Mouse (Mus musculus): ENCODE measurements at regions not wholly inside any gene's neighbourhood (a gene's known extent, or its start where the extent isn't known, plus 50 kb on each side); places are given as distances from the start of the nearest gene placed in this dataset.

DNA sequence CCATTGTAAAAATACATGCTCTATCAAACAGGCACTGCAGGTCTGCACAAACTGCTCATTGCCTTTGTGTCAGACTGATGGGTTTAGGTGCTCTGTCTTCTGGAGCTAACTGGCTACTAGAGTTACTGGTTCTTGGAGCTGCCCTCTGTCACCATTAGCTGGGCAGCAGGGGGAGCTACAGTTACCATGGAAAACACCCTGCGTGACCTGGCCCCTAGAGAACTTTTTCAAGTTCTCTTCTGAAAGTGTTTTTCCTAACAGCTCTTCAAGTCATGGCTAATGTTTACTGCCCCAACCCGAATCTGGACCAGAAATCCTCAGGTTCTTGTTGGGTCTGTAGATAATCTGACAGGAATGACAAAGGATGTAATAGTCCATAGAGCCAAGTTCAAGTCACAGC, 605.9 kb downstream of the Lmo4 start:
- Histone ChIP-seq H3K27ac (ENCODE audit: insufficient read depth, low read depth, low read length, poor library complexity, severe bottlenecking) (no peak overlapping the region), H3K4me1 (ENCODE audit: control insufficient read depth in 2 of 2, insufficient read depth in 2 of 2, low read length in 2 of 2, poor library complexity in 1 of 2) (no peaks in the 10 kb centered on the region), H3K4me3 (ENCODE audit: insufficient read depth in 1 of 2, low read depth in 1 of 2, low read length in 2 of 2, poor library complexity in 1 of 2, severe bottlenecking in 1 of 2) (no peak overlapping the region), H3K9ac (ENCODE audit: insufficient read depth, low read depth, low read length, poor library complexity, severe bottlenecking) (no peak overlapping the region), H3K9me3 (ENCODE audit: control insufficient read depth, insufficient read depth, low read depth, low read length) (no peaks in the 10 kb centered on the region), H3K36me3 (ENCODE audit: control insufficient read depth, insufficient read depth, low read length, poor library complexity, severe bottlenecking) (no peaks in the 10 kb centered on the region)
- DNase-seq (ENCODE audit: low read depth, low spot score): peak; percentile 1
- TF ChIP-seq ZNF384 (IDR thresholded peaks at IDR 0.05; ENCODE audit: low read depth, low read length) (no peak), ZC3H11A (IDR thresholded peaks at IDR 0.05; ENCODE audit: borderline replicate concordance, low read depth, low read length) (no peak), MAFK (IDR thresholded peaks at IDR 0.05; ENCODE audit: insufficient read depth, low read depth, low read length) (no peak), CHD2 (IDR thresholded peaks at IDR 0.05; ENCODE audit: low read depth, low read length) (no peak), HCFC1 (IDR thresholded peaks at IDR 0.05; ENCODE audit: borderline replicate concordance, insufficient read depth, low read length) (no peak)
- in situ Hi-C loops (cut with MboI; ENCODE audit: low sequenced_read_pairs in 2 of 2, unreplicated experiment in 2 of 2): no loop called here

DNA sequence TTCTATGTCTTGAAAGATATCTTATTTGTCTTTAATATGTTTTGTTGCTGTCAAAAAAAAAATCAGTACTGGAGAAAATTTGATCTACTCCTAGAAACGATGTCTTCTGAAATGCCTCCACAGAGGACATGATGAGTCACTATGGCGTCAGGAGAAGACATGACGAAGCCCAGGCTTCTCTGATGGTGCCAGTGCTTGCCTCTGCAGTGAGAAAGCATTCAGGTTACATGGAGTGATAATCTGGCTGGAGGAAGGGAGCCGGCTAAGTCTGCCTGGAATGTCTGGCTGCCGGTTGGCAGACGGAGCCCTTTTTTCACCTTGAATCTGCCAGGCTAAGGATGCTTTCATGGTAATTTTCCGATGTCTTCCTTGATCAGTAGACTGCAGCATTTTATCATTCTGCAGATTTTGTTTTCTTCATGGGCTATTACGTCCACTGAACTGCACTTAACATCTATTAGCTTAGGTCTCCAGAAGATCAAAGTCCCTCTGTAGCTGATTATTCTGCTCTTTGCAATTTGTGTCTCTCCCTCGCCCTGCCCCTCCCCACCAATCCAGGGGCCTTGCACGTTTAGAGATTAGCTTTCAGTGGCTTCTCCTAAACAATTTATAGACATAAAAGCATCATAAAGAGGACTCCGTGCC, 607.9 kb downstream of the Lmo4 start:
- in situ Hi-C loops (cut with MboI; ENCODE audit: low sequenced_read_pairs in 2 of 2, unreplicated experiment in 2 of 2): no loop called here
- DNase-seq (ENCODE audit: low read depth, low spot score): no peak
- no peaks in the 10 kb centered on the region for H3K36me3 ChIP-seq (ENCODE audit: control insufficient read depth, insufficient read depth, low read length, poor library complexity, severe bottlenecking)
- no peak overlapping the region for H3K4me3 ChIP-seq (ENCODE audit: insufficient read depth in 1 of 2, low read depth in 1 of 2, low read length in 2 of 2, poor library complexity in 1 of 2, severe bottlenecking in 1 of 2)
- no peak overlapping the region for H3K9ac ChIP-seq (ENCODE audit: insufficient read depth, low read depth, low read length, poor library complexity, severe bottlenecking)
- H3K4me1 ChIP-seq (ENCODE audit: control insufficient read depth in 2 of 2, insufficient read depth in 2 of 2, low read length in 2 of 2, poor library complexity in 1 of 2): no peaks in the 10 kb centered on the region
- TF ChIP-seq ZNF384 (IDR thresholded peaks at IDR 0.05; ENCODE audit: low read depth, low read length): no peak
- TF ChIP-seq CHD2 (IDR thresholded peaks at IDR 0.05; ENCODE audit: low read depth, low read length): no peak
- no peak for TF ChIP-seq HCFC1 (IDR thresholded peaks at IDR 0.05; ENCODE audit: borderline replicate concordance, insufficient read depth, low read length)
- TF ChIP-seq ZC3H11A (IDR thresholded peaks at IDR 0.05; ENCODE audit: borderline replicate concordance, low read depth, low read length): no peak
- no peak for TF ChIP-seq MAFK (IDR thresholded peaks at IDR 0.05; ENCODE audit: insufficient read depth, low read depth, low read length)
- no peaks in the 10 kb centered on the region for H3K9me3 ChIP-seq (ENCODE audit: control insufficient read depth, insufficient read depth, low read depth, low read length)
- H3K27ac ChIP-seq (ENCODE audit: insufficient read depth, low read depth, low read length, poor library complexity, severe bottlenecking): no peak overlapping the region

GRCm38 (mm10) chr3:143596011-143596683, 608.9 kb downstream of the Lmo4 start:
- H3K36me3 ChIP-seq (ENCODE audit: control insufficient read depth, insufficient read depth, low read length, poor library complexity, severe bottlenecking): no peaks in the 10 kb centered on the region
- no peak overlapping the region for H3K27ac ChIP-seq (ENCODE audit: insufficient read depth, low read depth, low read length, poor library complexity, severe bottlenecking)
- no peak overlapping the region for H3K9ac ChIP-seq (ENCODE audit: insufficient read depth, low read depth, low read length, poor library complexity, severe bottlenecking)
- no peak for DNase-seq (ENCODE audit: low read depth, low spot score)
- H3K4me1 ChIP-seq (ENCODE audit: control insufficient read depth in 2 of 2, insufficient read depth in 2 of 2, low read length in 2 of 2, poor library complexity in 1 of 2): no peaks in the 10 kb centered on the region
- no peaks in the 10 kb centered on the region for H3K9me3 ChIP-seq (ENCODE audit: control insufficient read depth, insufficient read depth, low read depth, low read length)
- in situ Hi-C loops (cut with MboI; ENCODE audit: low sequenced_read_pairs in 2 of 2, unreplicated experiment in 2 of 2): no loop called here
- TF ChIP-seq ZC3H11A (IDR thresholded peaks at IDR 0.05; ENCODE audit: borderline replicate concordance, low read depth, low read length) (no peak), ZNF384 (IDR thresholded peaks at IDR 0.05; ENCODE audit: low read depth, low read length) (no peak)
- no peak overlapping the region for H3K4me3 ChIP-seq (ENCODE audit: insufficient read depth in 1 of 2, low read depth in 1 of 2, low read length in 2 of 2, poor library complexity in 1 of 2, severe bottlenecking in 1 of 2)

DNA sequence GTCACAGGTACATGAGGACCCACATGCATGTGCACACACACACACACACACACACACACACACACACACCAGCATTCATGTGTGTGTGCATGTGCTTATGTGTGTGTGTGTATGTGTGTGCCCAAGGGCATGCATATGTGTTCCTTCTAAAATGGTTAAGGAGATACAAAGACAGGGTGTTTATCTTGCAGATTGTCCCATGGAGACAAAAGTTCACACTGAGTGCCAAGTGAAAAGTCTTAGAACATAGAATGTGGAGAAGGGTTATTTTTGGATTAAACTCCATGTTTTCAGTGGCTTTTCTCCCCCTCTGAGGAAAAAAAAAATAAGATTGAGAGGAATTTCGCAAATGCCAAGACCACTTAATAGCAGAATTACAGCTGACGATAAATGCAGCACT, 609.9 kb downstream of the Lmo4 start:
- no peak for DNase-seq (ENCODE audit: low read depth, low spot score)
- in situ Hi-C loops (cut with MboI; ENCODE audit: low sequenced_read_pairs in 2 of 2, unreplicated experiment in 2 of 2): no loop called here
- Histone ChIP-seq H3K4me3 (ENCODE audit: insufficient read depth in 1 of 2, low read depth in 1 of 2, low read length in 2 of 2, poor library complexity in 1 of 2, severe bottlenecking in 1 of 2) (no peak overlapping the region), H3K27ac (ENCODE audit: insufficient read depth, low read depth, low read length, poor library complexity, severe bottlenecking) (no peak overlapping the region), H3K4me1 (ENCODE audit: control insufficient read depth in 2 of 2, insufficient read depth in 2 of 2, low read length in 2 of 2, poor library complexity in 1 of 2) (no peaks in the 10 kb centered on the region), H3K9ac (ENCODE audit: insufficient read depth, low read depth, low read length, poor library complexity, severe bottlenecking) (no peak overlapping the region), H3K9me3 (ENCODE audit: control insufficient read depth, insufficient read depth, low read depth, low read length) (no peaks in the 10 kb centered on the region), H3K36me3 (ENCODE audit: control insufficient read depth, insufficient read depth, low read length, poor library complexity, severe bottlenecking) (no peaks in the 10 kb centered on the region)
- TF ChIP-seq MAFK (IDR thresholded peaks at IDR 0.05; ENCODE audit: insufficient read depth, low read depth, low read length) (no peak), CHD2 (IDR thresholded peaks at IDR 0.05; ENCODE audit: low read depth, low read length) (no peak)

DNA sequence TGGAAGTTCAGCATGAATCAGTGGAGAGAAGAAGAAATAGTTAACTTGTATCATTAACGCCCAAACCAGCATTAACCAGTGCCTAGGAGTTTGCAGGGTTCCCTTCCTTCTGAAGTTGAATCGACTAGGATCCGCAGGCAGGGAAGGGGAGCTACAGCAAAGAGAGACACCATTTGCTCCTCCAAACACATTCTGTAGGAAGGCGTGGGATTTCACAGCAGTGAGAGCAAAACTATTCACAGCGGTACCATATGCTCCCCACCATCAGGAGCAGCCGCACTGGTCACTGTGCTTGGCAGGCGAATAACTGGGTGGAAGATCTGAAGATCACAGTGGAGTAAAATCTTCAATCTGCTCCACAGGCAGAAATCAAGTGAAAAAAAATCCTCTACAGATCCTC, 610.3 kb downstream of the Lmo4 start:
- Histone ChIP-seq H3K27ac (ENCODE audit: insufficient read depth, low read depth, low read length, poor library complexity, severe bottlenecking) (no peak overlapping the region), H3K9me3 (ENCODE audit: control insufficient read depth, insufficient read depth, low read depth, low read length) (no peaks in the 10 kb centered on the region), H3K4me1 (ENCODE audit: control insufficient read depth in 2 of 2, insufficient read depth in 2 of 2, low read length in 2 of 2, poor library complexity in 1 of 2) (no peaks in the 10 kb centered on the region), H3K4me3 (ENCODE audit: insufficient read depth in 1 of 2, low read depth in 1 of 2, low read length in 2 of 2, poor library complexity in 1 of 2, severe bottlenecking in 1 of 2) (no peak overlapping the region), H3K9ac (ENCODE audit: insufficient read depth, low read depth, low read length, poor library complexity, severe bottlenecking) (no peak overlapping the region), H3K36me3 (ENCODE audit: control insufficient read depth, insufficient read depth, low read length, poor library complexity, severe bottlenecking) (no peaks in the 10 kb centered on the region)
- in situ Hi-C loops (cut with MboI; ENCODE audit: low sequenced_read_pairs in 2 of 2, unreplicated experiment in 2 of 2): no loop called here
- TF ChIP-seq ZNF384 (IDR thresholded peaks at IDR 0.05; ENCODE audit: low read depth, low read length): no peak
- TF ChIP-seq CHD2 (IDR thresholded peaks at IDR 0.05; ENCODE audit: low read depth, low read length): no peak
- TF ChIP-seq ZC3H11A (IDR thresholded peaks at IDR 0.05; ENCODE audit: borderline replicate concordance, low read depth, low read length): no peak
- TF ChIP-seq MAFK (IDR thresholded peaks at IDR 0.05; ENCODE audit: insufficient read depth, low read depth, low read length): no peak
- TF ChIP-seq HCFC1 (IDR thresholded peaks at IDR 0.05; ENCODE audit: borderline replicate concordance, insufficient read depth, low read length): no peak
- no peak for DNase-seq (ENCODE audit: low read depth, low spot score)
